Mouse (Mus musculus): Measurements from ENCODE around the gene Cep350. TPM values are rescaled to one million over a fixed set of nuclear protein-coding genes. Genes with fewer than 3 reads are reported as not detected.

Gene Cep350
- polyA plus RNA-seq, 1 experiment from 2014 or later, result 5.6 TPM

GRCm38 (mm10) chr1:155990391-155990790, 17.3 kb upstream of the Cep350 start:
- Histone ChIP-seq H3K4me1 (replicated peaks; ENCODE audit: control insufficient read depth, insufficient read depth, low read length) (no peaks in the 10 kb centered on the region), H3K9ac (ENCODE audit: low read depth, low read length) (no peak overlapping the region), H3K4me3 (ENCODE audit: low read depth, low read length) (no peak overlapping the region), H3K9me3 (ENCODE audit: control insufficient read depth, low read length) (no peaks in the 10 kb centered on the region), H3K27ac (ENCODE audit: low read depth, low read length) (no peak overlapping the region), H3K27me3 (replicated peaks; ENCODE audit: control insufficient read depth, insufficient read depth, low read length) (no peaks in the 10 kb centered on the region), H3K4me2 (no peak overlapping the region), H3K36me3 (ENCODE audit: control insufficient read depth, insufficient read depth, low read length) (no peaks in the 10 kb centered on the region)
- DNase-seq (ENCODE audit: low spot score) (no peak), ATAC-seq (replicated peaks; ENCODE audit: low FRiP score) (no peak)
- WGBS, result 62% methylated on average over 11 of the region's 11 CpGs

DNA sequence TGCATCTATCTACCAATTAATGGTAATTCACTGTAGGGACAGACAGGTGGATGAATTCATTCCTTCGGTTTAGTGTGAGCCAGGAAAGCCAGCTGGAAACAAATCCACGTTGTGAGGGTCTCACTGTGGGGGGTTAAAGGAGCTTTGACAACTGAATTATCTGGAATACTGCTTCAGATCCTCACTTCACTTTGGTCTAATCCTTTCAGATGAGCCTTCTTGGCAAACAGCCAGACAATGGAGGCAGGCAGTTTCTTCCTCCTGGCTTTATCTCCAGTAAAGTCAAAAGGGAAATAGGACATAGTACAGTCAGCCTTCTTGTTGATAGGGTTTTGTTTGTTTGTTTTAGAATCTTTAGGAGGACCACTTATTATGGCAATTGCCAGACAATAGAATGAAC, 16.3 kb upstream of the Cep350 start:
- Histone ChIP-seq H3K4me2 (no peak overlapping the region), H3K36me3 (ENCODE audit: control insufficient read depth, insufficient read depth, low read length) (no peaks in the 10 kb centered on the region), H3K27me3 (replicated peaks; ENCODE audit: control insufficient read depth, insufficient read depth, low read length) (no peaks in the 10 kb centered on the region), H3K4me1 (replicated peaks; ENCODE audit: control insufficient read depth, insufficient read depth, low read length) (no peaks in the 10 kb centered on the region), H3K4me3 (ENCODE audit: low read depth, low read length) (no peak overlapping the region), H3K27ac (ENCODE audit: low read depth, low read length) (no peak overlapping the region), H3K9me3 (ENCODE audit: control insufficient read depth, low read length) (no peaks in the 10 kb centered on the region), H3K9ac (ENCODE audit: low read depth, low read length) (no peak overlapping the region)
- WGBS, result 39% methylated on average over 2 of the region's 2 CpGs
- no peak for ATAC-seq (replicated peaks; ENCODE audit: low FRiP score)
- DNase-seq (ENCODE audit: low spot score), result no peak

DNA sequence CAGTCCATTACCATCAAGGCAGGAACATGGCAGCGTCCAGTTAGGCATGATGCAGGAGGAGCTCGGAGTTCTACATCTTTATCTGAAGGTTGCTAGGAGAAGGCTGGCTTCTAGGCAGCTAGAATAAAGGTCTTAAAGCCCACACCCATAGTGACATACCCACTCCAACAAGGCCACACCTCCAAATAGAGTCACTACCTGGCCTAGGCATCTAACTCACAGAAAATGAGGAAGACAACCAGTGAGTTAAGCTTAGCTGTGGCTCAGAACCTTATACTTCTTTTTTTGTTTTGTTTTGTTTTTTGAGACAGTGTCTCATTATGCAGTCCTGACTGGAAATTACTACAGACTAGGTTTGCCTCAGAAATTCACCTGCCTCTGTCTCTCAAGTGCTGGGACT, 14.6 kb upstream of the Cep350 start:
- H3K4me3 ChIP-seq (ENCODE audit: low read depth, low read length), result no peak overlapping the region
- H3K36me3 ChIP-seq (ENCODE audit: control insufficient read depth, insufficient read depth, low read length), result no peaks in the 10 kb centered on the region
- no peak overlapping the region for H3K4me2 ChIP-seq
- H3K27me3 ChIP-seq (replicated peaks; ENCODE audit: control insufficient read depth, insufficient read depth, low read length), result no peaks in the 10 kb centered on the region
- H3K4me1 ChIP-seq (replicated peaks; ENCODE audit: control insufficient read depth, insufficient read depth, low read length), result no peaks in the 10 kb centered on the region
- H3K27ac ChIP-seq (ENCODE audit: low read depth, low read length), result no peak overlapping the region
- H3K9me3 ChIP-seq (ENCODE audit: control insufficient read depth, low read length), result no peaks in the 10 kb centered on the region
- no peak for DNase-seq (ENCODE audit: low spot score)
- WGBS, result 76% methylated on average over 2 of the region's 2 CpGs
- ATAC-seq (replicated peaks; ENCODE audit: low FRiP score), result no peak
- H3K9ac ChIP-seq (ENCODE audit: low read depth, low read length), result no peak overlapping the region

GRCm38 (mm10) chr1:155974931-155975330, 1.9 kb upstream of the Cep350 start:
- 33% methylated on average over 2 of the region's 2 CpGs for WGBS
- no peak overlapping the region; the same call in 1 of the 2 replicates for H3K4me3 ChIP-seq (ENCODE audit: low read depth, low read length)

GRCm38 (mm10) chr1:155973719-155974379, 794 bp upstream of the Cep350 start:
- H3K27ac ChIP-seq (ENCODE audit: low read depth, low read length), result peak overlapping the region; percentile 88
- no peaks in the 10 kb centered on the region for H3K9me3 ChIP-seq (ENCODE audit: control insufficient read depth, low read length)
- peak overlapping the region; percentile 89 for H3K4me2 ChIP-seq
- peaks cover 14% of the 10 kb centered on the region for H3K4me1 ChIP-seq (replicated peaks; ENCODE audit: control insufficient read depth, insufficient read depth, low read length)
- peak overlapping the region; percentile 80 for H3K9ac ChIP-seq (ENCODE audit: low read depth, low read length)
- DNase-seq (ENCODE audit: low spot score) (peak; percentile 36), ATAC-seq (replicated peaks; ENCODE audit: low FRiP score) (peak; percentile 13)
- H3K27me3 ChIP-seq (replicated peaks; ENCODE audit: control insufficient read depth, insufficient read depth, low read length), result no peaks in the 10 kb centered on the region
- H3K36me3 ChIP-seq (ENCODE audit: control insufficient read depth, insufficient read depth, low read length), result no peaks in the 10 kb centered on the region
- peak overlapping the region; percentile 99 for H3K4me3 ChIP-seq (ENCODE audit: low read depth, low read length)
- WGBS, result 6% methylated on average over 19 of the region's 19 CpGs

More at GRCm38 (mm10) chr1:155974931-155975330, 1.9 kb upstream of the Cep350 start:
- Histone ChIP-seq H3K4me1 (replicated peaks; ENCODE audit: control insufficient read depth, insufficient read depth, low read length) (peaks cover 14% of the 10 kb centered on the region), H3K27ac (ENCODE audit: low read depth, low read length) (no peak overlapping the region), H3K27me3 (replicated peaks; ENCODE audit: control insufficient read depth, insufficient read depth, low read length) (no peaks in the 10 kb centered on the region), H3K4me2 (peak overlapping the region; percentile 89), H3K36me3 (ENCODE audit: control insufficient read depth, insufficient read depth, low read length) (no peaks in the 10 kb centered on the region), H3K9ac (ENCODE audit: low read depth, low read length) (no peak overlapping the region), H3K9me3 (ENCODE audit: control insufficient read depth, low read length) (no peaks in the 10 kb centered on the region)
- ATAC-seq (replicated peaks; ENCODE audit: low FRiP score) (no peak), DNase-seq (ENCODE audit: low spot score) (no peak)

- peak overlapping the region; percentile 92 for H3K27ac ChIP-seq (ENCODE audit: low read depth, low read length)
- DNase-seq (ENCODE audit: low spot score), result no peak
- peak overlapping the region; percentile 99 for H3K4me3 ChIP-seq (ENCODE audit: low read depth, low read length)
- no peaks in the 10 kb centered on the region for H3K9me3 ChIP-seq (ENCODE audit: control insufficient read depth, low read length)
- peak overlapping the region; percentile 99 for H3K9ac ChIP-seq (ENCODE audit: low read depth, low read length)
- no peaks in the 10 kb centered on the region for H3K27me3 ChIP-seq (replicated peaks; ENCODE audit: control insufficient read depth, insufficient read depth, low read length)
- H3K4me2 ChIP-seq, result peak overlapping the region; percentile 88
- H3K36me3 ChIP-seq (ENCODE audit: control insufficient read depth, insufficient read depth, low read length), result 0 out of 2 replicates have a peak, but pooled peaks cover 2% of the 10 kb centered on the region
- peaks cover 14% of the 10 kb centered on the region for H3K4me1 ChIP-seq (replicated peaks; ENCODE audit: control insufficient read depth, insufficient read depth, low read length)
- 2% methylated on average over 50 of the region's 51 CpGs for WGBS
- peak; percentile 58 for ATAC-seq (replicated peaks; ENCODE audit: low FRiP score)
Observed at GRCm38 (mm10) chr1:155972146-155973067, 648 bp downstream of the Cep350 start.

- no peak for ATAC-seq (replicated peaks; ENCODE audit: low FRiP score)
- Histone ChIP-seq H3K36me3 (ENCODE audit: control insufficient read depth, insufficient read depth, low read length) (peaks cover 31% of the 10 kb centered on the region), H3K4me2 (no peak overlapping the region), H3K27me3 (replicated peaks; ENCODE audit: control insufficient read depth, insufficient read depth, low read length) (no peaks in the 10 kb centered on the region), H3K4me1 (replicated peaks; ENCODE audit: control insufficient read depth, insufficient read depth, low read length) (no peaks in the 10 kb centered on the region), H3K27ac (ENCODE audit: low read depth, low read length) (no peak overlapping the region), H3K9ac (ENCODE audit: low read depth, low read length) (no peak overlapping the region), H3K9me3 (ENCODE audit: control insufficient read depth, low read length) (no peaks in the 10 kb centered on the region), H3K4me3 (ENCODE audit: low read depth, low read length) (no peak overlapping the region)
- no peak for DNase-seq (ENCODE audit: low spot score)
- WGBS, result 89% methylated on average over 2 of the region's 2 CpGs
Observed at GRCm38 (mm10) chr1:155949170-155949569, 23.9 kb downstream of the Cep350 start.

GRCm38 (mm10) chr1:155944361-155944760, 28.7 kb downstream of the Cep350 start:
- ATAC-seq (replicated peaks; ENCODE audit: low FRiP score), result no peak
- 83% methylated on average over 2 of the region's 2 CpGs for WGBS
- peaks cover 11% of the 10 kb centered on the region for H3K36me3 ChIP-seq (ENCODE audit: control insufficient read depth, insufficient read depth, low read length)

More at GRCm38 (mm10) chr1:155944361-155944760, 28.7 kb downstream of the Cep350 start:
- no peaks in the 10 kb centered on the region for H3K4me1 ChIP-seq (replicated peaks; ENCODE audit: control insufficient read depth, insufficient read depth, low read length)
- H3K9ac ChIP-seq (ENCODE audit: low read depth, low read length), result no peak overlapping the region
- no peak for DNase-seq (ENCODE audit: low spot score)
- no peak overlapping the region for H3K4me2 ChIP-seq
- H3K9me3 ChIP-seq (ENCODE audit: control insufficient read depth, low read length), result no peaks in the 10 kb centered on the region
- no peak overlapping the region for H3K27ac ChIP-seq (ENCODE audit: low read depth, low read length)
- H3K27me3 ChIP-seq (replicated peaks; ENCODE audit: control insufficient read depth, insufficient read depth, low read length), result no peaks in the 10 kb centered on the region
- no peak overlapping the region for H3K4me3 ChIP-seq (ENCODE audit: low read depth, low read length)

All from liver, embryonic 11.5 days (tissue).